Mouse (Mus musculus) gonadal fat pad, adult 2 months (tissue): Measurements from ENCODE around the gene Foxj1. TPM values are rescaled to one million over a fixed set of nuclear protein-coding genes. Genes with fewer than 3 reads are reported as not detected.

ENCODE experiments used
- polyA plus RNA-seq: library from polyadenylated mRNA; depleted of rRNA; stranded (reverse); fragments of >200 nt; gene quantifications from 2 replicates; pipeline ENCODE4 v1.2.3, GENCODE M21; 2012; rRNA removed

Gene Foxj1
- polyA plus RNA-seq, 1 experiment, result 10.8 TPM

Other genes with a start within 250 kb of the Foxj1 start
- gene Wbp2, start 248.4 kb downstream of the Foxj1 start, polyA plus RNA-seq, result 180 and 211 TPM in 2 replicates
- 35.0 and 38.8 TPM in 2 replicates for gene Trim47, start 208.2 kb downstream of the Foxj1 start, polyA plus RNA-seq
- gene Trim65, start 204.3 kb downstream of the Foxj1 start, polyA plus RNA-seq, result 8.5 and 8.8 TPM in 2 replicates
- gene Mrpl38, start 196.5 kb downstream of the Foxj1 start, polyA plus RNA-seq, result 34.4 and 49.0 TPM in 2 replicates
- 36.0 and 43.7 TPM in 2 replicates for gene Fbf1, start 167.2 kb downstream of the Foxj1 start, polyA plus RNA-seq
- 49.9 and 51.0 TPM in 2 replicates for gene Ten1, start 136.5 kb downstream of the Foxj1 start, polyA plus RNA-seq
- 174 and 195 TPM in 2 replicates for gene Acox1, start 136.4 kb downstream of the Foxj1 start, polyA plus RNA-seq
- 1.2 TPM in 2 replicates for gene Evpl, start 97.3 kb downstream of the Foxj1 start, polyA plus RNA-seq
- 61.9 and 64.0 TPM in 2 replicates for gene Srp68, start 61.2 kb downstream of the Foxj1 start, polyA plus RNA-seq
- 3.9 and 6.5 TPM in 2 replicates for gene Galr2, start 54.5 kb downstream of the Foxj1 start, polyA plus RNA-seq
- gene Exoc7, start 28.2 kb downstream of the Foxj1 start, polyA plus RNA-seq, result 41.6 and 44.1 TPM in 2 replicates
- gene Rnf157, start 77.6 kb upstream of the Foxj1 start, polyA plus RNA-seq, result 12.5 and 16.1 TPM in 2 replicates
- gene Ubald2, start 98.7 kb upstream of the Foxj1 start, polyA plus RNA-seq, result 110 and 127 TPM in 2 replicates
- gene Qrich2, start 130.8 kb upstream of the Foxj1 start, polyA plus RNA-seq, result 1.2 and 3.0 TPM in 2 replicates
- gene Prpsap1, start 158.8 kb upstream of the Foxj1 start, polyA plus RNA-seq, result 64.2 and 89.9 TPM in 2 replicates
- 29.1 and 37.2 TPM in 2 replicates for gene Sphk1, start 195.5 kb upstream of the Foxj1 start, polyA plus RNA-seq
- 20.5 and 21.5 TPM in 2 replicates for gene Ube2o, start 246.0 kb upstream of the Foxj1 start, polyA plus RNA-seq